Mouse (Mus musculus): Measurements from ENCODE around the gene 1700001K19Rik.
"Not testable (repeated sequence)": the region's sequence is repeated elsewhere in the genome, so short reads cannot be mapped to it uniquely, and the experiment has no call there.

1700001K19Rik gene

GRCm38 (mm10) chr12:110682561-110683299 lies at the start of gene 1700001K19Rik:
Gene 1700001K19Rik (minus strand): TSS chr12:110682619.
- no peak for DNase-seq

DNA sequence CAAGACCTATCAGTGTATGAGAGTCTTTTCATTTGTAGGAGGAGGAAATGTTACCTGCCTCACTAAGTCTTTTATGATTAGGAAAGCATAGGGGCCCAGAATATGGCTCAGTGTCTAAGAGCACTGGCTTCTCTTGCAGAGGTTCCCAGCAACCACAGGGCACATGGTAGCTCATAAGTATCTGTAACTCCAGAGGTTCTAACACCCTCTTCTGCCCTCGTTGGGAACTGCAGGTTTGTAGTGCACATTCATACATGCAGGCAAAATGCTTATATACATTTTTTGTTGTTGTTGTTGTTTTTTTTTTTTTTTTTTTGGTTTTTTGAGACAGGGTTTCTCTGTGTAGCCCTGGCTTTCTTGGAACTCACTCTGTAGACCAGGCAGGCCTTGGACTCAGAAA lies 44.0 kb upstream of the 1700001K19Rik start:
- DNase-seq: no peak

DNA sequence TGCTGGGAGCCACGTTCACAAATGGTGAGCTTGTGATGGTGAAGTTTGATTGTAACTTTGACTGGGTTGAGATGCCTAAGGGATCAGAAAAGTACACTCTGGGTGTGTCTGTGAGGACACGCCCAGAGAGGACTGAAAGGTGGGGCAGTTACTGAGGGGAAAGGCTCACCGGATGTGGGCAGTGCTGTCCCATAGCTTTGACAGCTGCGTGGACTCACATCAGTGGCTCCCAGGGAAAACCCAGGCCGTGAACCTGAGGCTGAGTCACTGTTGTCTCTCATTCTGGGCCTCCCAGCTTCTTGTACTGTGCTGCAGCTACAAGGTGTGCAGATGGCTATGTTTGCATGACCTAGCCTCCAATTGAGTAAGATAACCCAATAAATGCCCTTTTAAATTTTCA lies 43.1 kb upstream of the 1700001K19Rik start:
- no peak for DNase-seq

DNA sequence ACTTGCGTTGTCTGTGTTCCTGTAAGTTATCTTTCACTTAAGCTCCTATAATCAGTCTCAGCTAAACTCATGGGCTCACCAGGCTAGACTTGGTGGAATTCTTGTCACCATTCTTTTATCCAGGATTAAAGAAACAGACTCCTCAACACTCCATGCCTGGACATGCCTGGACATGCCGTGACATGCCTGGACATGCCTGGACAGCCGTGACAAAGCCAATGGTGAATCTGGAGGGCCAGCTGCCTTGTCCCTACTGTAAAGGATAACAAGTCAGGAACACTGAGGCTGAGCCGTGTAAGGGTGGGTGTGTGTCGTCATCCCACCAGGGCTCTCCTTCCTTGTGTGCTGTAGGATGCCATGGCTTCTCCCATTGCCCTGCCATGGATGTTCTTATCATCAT lies 42.6 kb upstream of the 1700001K19Rik start:
- no peak for DNase-seq

DNA sequence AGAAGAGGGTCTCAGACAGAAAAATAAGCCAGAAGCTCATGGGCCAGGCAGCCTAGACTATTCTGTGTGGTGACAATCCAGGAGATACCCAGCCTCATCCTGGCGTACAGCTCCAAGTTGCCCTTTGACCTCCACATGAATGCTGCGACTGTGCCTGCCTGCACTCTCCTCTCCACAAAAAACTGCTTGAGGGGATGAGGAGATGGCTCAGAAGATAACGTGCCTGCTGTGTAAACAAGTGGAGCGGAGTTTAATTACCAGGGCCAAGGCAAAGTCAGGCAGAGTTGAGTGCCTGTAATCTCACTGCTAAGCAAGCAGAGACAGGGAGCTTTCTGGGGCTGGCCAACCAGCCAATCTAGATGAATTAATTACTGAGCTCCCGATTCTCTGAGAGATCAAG lies 33.6 kb upstream of the 1700001K19Rik start:
- no peak for DNase-seq

- DNase-seq: no peak
These were observed 31.8 kb upstream of the 1700001K19Rik start for GRCm38 (mm10) chr12:110714215-110714614.

- peak; percentile 59 for DNase-seq
These were observed 31.4 kb upstream of the 1700001K19Rik start for GRCm38 (mm10) chr12:110713784-110714183.

DNA sequence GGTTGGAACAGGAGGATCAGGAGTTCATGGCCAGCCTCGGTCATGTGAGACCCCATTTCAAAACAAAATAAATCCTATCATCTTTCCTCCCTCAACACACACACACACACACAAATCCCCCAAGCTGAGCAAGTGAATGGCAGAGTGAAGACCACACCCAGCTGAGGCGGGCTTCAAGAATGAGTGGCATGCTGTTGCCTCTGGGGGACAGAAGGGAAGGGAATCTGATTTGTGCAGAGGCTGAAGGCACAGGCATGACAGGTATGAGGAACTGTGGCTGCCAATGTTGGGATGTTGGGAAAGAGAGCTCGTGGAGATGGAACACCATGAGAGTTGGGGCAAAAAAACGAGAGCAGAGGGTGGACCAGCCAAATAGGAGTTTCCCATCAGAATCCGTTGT lies 28.9 kb upstream of the 1700001K19Rik start:
- no peak for DNase-seq

- DNase-seq: no peak
These were observed 25.0 kb upstream of the 1700001K19Rik start for GRCm38 (mm10) chr12:110707451-110707850.

DNA sequence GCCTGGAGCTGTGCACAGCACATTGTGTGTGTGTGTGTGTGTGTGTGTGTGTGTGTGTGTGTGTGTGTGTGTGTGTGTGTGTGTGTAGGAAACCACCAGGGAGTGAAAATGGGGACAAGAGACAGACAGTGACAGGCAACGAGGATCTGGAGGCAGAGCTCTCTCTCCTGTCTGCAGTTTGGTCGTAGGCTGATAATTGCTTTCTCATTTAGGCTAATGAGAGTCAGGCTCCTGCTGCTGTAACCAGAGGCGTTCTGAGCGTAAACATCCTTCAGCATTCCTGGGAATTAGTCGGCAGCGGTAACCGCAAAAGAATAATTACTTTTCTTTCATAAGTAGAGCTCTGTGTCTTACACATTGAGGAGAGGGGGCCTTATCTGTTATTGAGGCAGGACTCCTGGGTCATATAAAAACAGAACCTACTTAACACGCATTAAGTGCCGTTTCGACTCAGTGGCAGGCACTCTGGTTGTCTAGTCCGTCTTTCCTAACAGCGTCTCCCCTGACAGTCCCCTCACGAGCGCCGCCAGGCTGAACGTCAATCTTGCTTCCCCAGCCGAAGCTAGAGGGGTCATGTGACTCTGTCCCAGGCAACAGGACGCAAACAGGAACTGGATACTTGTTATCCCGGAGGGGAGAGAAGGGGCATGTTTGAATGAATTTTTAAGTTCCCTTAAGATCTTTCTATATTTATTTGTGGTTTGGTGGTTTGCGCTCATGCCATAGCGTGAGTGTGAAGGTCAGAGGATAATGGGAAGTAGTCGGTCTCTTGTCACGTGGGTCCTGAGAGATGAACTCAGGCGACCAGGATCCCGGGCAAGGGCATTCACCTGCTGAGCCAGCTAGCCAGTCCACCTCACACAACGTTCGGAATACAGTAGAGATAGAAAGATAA lies 24.2 kb upstream of the 1700001K19Rik start:
- DNase-seq: peak; percentile 80

GRCm38 (mm10) chr12:110705419-110705818 lies 23.0 kb upstream of the 1700001K19Rik start:
- DNase-seq: not testable (repeated sequence)

DNA sequence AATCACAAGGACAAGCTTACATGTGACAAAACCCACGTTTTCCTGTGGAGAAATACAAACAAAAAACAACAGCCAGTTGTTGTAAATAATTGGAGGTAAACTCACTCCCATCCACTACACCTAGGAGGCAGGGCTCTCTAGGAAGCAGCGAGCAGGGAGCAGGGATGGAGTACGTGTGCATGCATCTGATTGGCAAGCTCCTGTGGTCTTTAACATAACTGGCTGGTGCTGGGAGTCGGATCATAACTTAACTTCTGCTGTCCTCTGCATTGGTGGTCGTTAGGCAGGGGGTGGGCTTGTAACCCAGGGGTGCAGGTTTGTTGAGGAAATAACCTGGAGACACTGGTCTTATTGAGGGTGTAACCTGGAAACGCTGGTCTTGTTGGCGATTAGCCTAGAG lies 21.3 kb upstream of the 1700001K19Rik start:
- no peak for DNase-seq

- peak; percentile 88 for DNase-seq
These were observed 20.6 kb upstream of the 1700001K19Rik start for GRCm38 (mm10) chr12:110703008-110703471.

DNA sequence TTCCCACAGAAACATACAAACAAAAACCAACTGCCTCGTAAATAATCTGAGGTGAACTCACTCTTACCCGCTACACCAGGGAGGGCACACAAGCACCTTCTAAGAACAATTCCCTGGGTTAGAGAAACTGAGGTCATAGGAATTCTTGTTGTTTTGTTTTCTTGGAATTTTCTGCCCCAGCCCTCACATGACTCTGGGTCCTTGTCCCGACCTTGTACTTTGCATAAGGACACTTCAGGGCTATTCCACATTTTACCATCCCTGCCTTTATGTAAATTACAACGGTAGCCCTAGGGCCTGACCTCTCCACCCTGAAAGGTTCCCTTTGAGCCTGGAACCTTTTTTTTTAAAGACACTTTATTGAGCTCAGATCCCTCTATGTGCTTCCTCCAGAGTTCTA lies 20.1 kb upstream of the 1700001K19Rik start, which contains the start of gene Hsp90aa1:
Gene Hsp90aa1, minus strand, starts transcription at position 173 of the 400 bp plus-strand sequence.
- DNase-seq: no peak

- DNase-seq: peak; percentile 51
These were observed 18.9 kb upstream of the 1700001K19Rik start for GRCm38 (mm10) chr12:110701363-110701762.

DNA sequence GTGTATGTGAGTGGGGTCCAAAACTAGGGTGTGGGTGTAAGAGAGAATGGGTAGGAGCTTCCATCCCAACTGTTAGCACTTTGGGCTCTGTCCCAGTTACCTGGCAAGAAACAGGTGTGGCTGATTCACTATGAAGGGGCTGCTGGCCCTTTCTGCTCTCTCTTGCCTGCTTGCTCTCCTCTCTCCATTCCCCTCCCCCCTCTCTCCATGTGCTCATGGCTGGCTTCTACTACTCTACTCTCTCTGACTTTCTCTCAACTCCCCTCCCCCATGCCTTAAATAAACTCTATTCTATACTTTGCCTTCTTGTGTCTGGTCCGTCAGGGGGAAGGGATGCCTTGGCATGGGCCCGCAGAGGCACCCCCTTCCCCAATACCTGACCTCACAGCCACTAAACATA lies 18.3 kb upstream of the 1700001K19Rik start:
- no peak for DNase-seq

DNA sequence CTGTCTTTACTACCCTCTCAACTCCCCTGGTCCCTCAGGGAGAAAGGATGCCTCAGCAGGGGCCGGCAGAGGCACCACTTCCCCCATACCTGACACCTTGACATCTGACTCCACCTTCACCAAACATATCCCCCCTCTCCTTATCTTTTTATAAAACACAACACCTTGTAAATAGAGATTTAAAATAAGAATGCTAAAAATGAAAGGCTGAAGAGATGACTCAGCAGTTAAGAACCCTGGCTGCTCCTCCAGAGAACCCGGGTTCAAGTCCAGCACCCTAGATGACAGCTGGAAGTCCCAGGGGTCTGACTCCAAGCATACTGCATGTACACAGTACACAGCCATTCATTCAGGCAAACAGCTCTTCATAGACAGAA lies 16.7 kb upstream of the 1700001K19Rik start:
- no peak for DNase-seq

- DNase-seq: peak; percentile 71
These were observed 16.2 kb upstream of the 1700001K19Rik start for GRCm38 (mm10) chr12:110698523-110699170.

DNA sequence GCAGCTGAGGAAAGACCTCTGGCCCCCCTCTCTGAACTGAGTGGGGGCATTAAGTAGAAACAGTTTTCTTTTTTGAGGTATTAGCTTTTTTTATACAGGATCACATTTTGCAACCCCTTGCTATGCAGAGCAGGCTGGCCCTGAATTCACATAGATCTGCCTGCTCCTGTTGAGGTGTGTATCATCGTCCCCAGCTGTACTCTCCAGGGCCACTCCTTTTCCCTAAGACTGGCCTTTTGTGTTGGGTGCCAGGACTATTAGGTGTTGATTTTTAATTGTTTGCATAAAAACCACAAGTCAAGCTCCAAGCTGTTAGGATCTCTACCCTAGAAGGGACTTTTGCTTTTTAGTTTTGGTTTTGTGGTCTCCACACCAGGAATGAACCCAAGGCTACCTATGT lies 15.7 kb upstream of the 1700001K19Rik start:
- DNase-seq: no peak

- DNase-seq: no peak
These were observed 15.0 kb upstream of the 1700001K19Rik start for GRCm38 (mm10) chr12:110697457-110697856.

DNA sequence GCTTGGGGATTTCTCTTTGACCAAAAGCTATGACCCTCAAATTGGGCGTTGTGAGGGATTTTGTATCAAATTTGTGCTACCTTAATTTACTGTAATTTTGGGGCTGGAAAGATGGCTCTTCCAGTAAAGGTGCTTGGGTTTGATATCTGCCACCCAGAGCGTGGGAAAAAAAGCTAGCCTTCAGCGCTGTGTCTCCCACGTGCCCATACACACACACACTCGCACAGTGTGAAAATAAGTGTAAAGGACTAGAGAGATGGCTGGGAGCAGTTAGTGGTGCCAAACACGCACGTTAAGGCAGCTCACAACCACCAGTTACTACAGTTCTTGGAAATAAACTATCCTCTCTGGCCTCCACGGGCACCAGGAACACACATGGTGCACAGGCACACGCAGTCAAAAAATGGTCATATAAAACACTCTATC lies 14.6 kb upstream of the 1700001K19Rik start:
- DNase-seq: peak; percentile 14

- peak; percentile 99 for DNase-seq
These were observed 14.0 kb upstream of the 1700001K19Rik start for GRCm38 (mm10) chr12:110696173-110696974.

All from liver (tissue).